Mouse (Mus musculus) layer of hippocampus, postnatal 36 days (tissue): ENCODE measurements around the gene 3830403N18Rik. TPM values are rescaled to one million over a fixed set of nuclear protein-coding genes. Genes with fewer than 3 reads are reported as not detected.
"Not testable (repeated sequence)": the region's sequence is repeated elsewhere in the genome, so short reads cannot be mapped to it uniquely, and the experiment has no call there.

ENCODE experiments used
- DNase-seq, 2 experiments: peaks; one replicate each; pipeline ENCODE4 v3.0.0; 2022
- total RNA-seq, 2 experiments: library from RNA; stranded (reverse); gene quantifications; 2 replicates each; pipeline ENCODE4 v1.2.3; 2021

3830403N18Rik gene
- not detected for total RNA-seq

DNA sequence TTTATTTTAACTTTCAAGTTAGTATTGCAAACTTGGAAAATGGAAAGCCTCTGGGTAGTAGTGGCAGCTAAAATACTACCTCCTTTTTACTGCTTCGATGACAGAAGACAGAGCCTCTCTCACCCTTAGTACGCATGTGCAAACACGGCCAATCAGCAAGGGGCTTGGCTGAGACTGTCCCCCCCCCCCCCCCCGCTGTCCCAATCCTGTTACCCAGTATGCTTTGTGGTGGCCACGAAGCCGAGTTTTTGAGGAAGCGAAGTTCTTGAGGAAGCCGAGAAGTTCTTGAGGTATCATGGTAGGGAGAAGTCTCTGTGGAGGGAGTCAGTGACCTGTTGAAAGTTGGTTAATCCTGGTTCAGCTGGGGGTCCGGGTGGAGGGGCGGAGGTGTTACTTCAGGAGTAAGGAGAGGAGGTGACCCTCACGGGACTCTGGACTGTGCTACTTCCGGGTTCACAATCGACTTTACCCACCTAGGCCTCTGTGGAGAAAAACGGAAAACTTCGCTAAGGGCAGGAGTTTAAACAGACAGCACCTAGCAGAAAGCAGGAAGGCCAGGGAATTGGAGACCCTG is at the start of gene 3830403N18Rik:
Gene 3830403N18Rik, plus strand, starts transcription at position 237 of the 574 bp plus-strand sequence.
- DNase-seq = not testable (repeated sequence)

DNA sequence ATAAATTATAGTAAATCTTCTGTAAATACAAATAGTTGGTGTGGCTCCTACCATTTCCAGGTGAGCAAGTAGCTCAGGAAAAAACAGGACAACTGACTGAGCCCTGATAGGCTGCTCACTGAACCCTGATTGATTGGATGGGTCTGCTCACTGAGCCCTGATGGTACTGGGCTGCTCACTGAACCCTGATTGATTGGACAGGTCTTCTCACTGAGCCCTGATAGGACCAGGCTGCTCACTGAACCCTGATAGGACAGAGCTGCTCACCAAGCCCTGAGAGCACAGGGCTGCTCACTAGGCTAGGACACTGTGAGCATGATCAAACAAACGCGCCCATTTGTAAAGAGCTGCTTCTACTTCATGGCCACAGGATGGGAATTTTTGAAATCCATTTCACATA is 15.0 kb downstream of the 3830403N18Rik start:
- no peak for DNase-seq

GRCm38 (mm10) chrX:56186449-56186848 is 50.1 kb downstream of the 3830403N18Rik start:
- DNase-seq = not testable (repeated sequence)

Other genes starting within 250 kb of the 3830403N18Rik start
- not detected for gene Gm773, start 76.3 kb downstream of the 3830403N18Rik start, total RNA-seq
- gene Zfp449, start 209.8 kb downstream of the 3830403N18Rik start, total RNA-seq = 1 to 10 TPM; 4.1 to 4.5 TPM
- 10 to 100 TPM; 17.2 to 17.9 TPM for gene Smim10l2a, start 238.0 kb downstream of the 3830403N18Rik start, total RNA-seq